Mouse (Mus musculus) gastrocnemius, adult 8-10 months (tissue): ENCODE measurements at regions not wholly inside any gene's neighbourhood (a gene's known extent, or its start where the extent isn't known, plus 50 kb on each side); places are given as distances from the start of the nearest gene placed in this dataset.
A peak's percentile ranks its signal among the peaks of the same experiment; 100 is the strongest.

ENCODE experiments used
- DNase-seq, 2 experiments: peaks; one replicate each; pipeline ENCODE4 v3.0.0; 2022; ENCODE audit warnings: low spot score in 2 of 2

DNA sequence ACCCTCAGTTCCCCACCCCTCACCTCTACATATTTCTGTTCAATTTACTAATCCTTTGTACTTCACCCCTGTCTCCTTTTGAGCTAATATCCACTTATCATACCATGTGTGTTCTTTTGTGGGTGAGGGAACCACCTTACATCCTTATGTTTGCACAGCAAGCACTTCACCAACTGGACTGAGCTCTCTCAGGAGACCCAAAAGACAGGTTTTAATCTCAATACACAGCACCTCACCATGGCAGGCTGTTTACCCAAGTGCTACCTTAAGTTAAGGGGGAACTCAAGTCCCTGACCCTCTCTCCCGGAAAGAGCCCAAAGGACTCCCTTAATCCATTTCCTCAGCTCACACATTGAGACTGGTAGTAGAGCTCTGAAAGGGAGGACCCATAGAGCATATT lies 62.3 kb upstream of the Agr3 start:
- DNase-seq, result no peak

DNA sequence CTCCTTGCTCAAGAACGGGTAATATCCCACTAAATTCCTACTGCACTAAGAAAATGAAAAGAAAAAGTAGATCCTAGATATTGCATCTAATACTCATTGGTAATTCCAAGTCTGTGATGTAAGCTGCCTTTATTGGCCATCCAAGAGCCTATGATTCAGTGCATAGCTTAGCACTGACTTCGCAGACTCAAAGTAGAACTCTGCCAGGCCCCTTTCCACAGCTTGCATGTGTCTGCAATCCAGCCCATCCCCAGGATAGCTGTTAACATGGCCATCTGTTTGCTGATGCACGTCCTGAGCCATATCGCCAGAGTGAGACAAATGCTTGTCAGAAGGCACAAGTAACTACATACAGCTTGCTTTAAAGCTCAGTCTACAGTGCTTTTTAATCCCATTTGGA lies 72.3 kb upstream of the Agr3 start:
- peak in 1 of 2 experiments; percentile 6 for DNase-seq

DNA sequence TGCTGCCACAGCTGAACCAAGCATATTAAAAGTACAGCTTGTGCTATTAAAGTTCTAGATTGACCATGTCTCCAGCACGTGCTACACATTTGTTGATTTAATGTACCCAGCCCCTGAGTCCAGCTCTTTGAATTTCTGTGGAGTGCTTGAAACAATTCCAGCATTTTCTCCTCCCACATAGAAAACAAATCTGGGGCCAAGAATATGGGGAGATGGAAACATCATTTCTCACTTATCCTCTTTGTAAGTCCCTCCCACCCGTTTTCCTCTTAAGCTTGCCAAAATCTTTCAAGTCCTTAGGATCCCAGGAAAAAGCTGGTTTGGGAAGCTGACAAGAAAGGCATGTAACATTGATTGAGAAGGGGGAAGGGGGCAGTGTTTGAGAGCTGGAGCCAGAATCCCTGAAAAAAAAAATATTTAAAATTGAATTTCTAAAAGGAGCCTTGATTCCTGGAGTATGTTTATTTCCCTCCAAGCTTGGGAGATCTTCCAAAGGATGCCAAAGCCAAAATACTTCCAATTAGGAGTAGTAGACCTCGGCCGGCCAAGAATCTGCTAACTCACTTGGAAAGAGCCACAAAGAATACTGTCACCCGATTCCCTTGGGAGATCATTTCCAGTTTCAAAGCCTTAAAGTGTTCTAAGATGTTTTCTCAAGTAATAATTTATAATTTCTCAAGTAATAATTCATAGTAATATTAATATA lies 78.4 kb upstream of the Agr3 start:
- DNase-seq, result no peak

DNA sequence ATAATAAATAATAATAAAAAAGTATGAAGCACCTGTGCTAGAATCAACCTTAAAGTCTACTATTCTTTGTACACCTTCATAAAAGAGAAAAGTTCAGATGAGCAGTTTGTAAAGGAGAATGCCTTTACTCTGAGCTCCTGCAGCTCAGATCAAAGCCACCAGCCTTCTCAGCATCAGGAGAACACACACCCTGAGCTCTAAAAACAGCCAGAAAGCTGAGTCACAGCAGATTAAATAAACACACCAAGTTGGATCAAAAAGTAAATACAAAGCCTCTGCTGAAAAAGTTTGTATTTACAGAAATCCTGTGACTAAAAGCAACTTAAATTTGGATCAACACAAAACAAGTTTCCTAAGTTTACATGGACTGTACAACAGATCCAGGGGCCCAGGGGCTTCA lies 88.5 kb upstream of the Agr3 start:
- DNase-seq, result no peak

DNA sequence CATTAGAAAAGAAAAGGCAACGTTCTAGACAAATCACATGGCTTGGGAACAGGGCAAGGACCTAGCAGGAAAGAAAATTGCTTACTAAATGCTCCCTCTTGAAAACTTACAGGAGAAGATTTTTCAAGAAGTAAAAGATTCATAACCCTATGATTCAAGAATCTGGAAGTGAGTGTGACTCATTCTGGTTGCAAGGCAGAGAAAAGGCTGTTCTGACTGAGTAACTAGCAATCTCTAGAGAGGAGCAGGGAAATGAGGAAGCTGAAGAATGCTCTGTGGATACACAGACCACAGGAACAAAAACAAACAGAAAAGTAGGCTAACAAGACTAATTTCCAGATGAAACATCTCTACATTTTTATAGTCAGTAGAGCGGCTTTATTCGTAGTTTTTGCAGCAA lies 92.1 kb upstream of the Agr3 start:
- no peak for DNase-seq

DNA sequence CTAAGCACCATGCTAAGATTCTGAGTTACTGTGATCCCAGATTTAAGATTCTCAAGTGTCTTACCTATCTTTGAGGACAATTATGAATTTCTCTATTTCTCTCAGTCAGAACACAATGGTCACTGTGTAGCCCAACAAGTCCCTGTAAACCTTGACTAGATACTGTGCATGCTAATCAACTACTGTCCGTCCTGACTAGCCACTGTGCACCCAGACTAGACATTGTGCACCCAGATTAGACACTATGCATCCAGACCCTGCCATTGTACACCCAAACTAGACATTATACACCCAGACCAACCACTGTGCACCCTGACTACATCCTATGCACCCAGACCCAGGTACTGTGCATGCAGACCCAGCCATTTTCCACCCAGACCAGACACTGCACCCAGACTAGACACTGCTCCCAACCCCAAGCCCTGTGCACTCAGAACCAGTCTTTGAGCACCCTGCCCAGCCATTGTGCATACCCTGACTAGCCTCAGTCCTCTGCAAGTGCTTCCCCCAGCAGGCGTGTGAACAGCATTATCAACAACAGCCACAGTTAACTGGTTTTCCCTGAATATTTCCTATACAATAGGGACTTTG lies 93.4 kb upstream of the Agr3 start:
- DNase-seq, result no peak

DNA sequence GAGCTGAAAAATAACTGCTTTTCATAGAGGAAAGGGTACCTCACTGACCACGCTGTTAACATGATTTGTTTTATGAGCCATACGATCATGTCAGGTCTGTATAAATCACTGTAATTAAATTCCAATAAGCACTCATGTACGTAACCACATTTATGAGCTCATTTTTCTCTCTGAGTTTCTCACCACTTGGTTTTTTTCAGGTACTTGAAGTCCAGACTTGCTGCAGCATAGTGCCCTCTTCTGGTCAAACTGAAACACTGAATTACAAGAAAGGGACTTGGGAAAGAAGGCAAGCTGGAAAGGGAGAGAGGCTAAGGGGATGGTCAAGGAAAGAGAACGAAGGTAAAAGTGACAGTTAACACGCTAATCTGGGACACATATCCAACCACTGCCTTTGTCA lies 94.2 kb upstream of the Agr3 start:
- DNase-seq, result no peak

DNA sequence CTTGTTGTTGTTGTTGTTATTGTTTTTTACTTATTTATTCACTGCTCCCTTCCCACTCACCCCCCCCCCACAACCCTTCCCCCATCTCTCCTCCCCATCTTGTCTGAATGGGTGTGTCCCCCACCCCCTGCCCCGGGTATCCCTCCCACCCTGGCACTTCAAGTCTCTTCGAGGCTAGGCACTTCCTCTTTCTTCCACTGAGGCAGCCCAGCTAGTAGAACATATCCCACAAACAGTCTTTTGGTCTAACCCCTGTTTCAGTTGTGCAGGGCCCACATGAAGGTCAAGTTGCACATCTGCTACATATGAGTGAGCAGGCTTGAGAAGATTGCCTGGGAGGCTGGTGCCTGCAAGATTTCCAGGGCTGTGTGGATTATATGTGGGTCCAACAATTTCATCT lies 97.6 kb upstream of the Agr3 start:
- no peak for DNase-seq

DNA sequence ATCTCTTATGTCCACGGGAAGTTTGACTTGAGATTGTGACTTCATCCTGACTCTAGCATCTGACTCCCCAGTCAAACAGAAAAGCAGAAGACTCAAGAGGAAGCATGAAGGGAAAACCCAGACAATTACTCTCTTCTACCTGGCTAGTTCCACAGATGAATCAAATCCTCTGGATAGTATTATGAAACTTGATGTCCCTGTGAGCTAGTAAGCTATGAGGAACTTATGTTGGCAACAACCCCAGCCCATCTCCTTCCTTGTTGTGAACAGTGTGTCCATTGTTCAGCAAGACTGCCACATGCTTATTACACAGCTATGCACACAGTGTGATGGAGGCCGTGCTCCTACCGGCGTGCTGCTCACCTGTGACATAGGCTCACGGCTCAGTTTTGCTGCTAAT lies 98.4 kb upstream of the Agr3 start:
- no peak for DNase-seq

DNA sequence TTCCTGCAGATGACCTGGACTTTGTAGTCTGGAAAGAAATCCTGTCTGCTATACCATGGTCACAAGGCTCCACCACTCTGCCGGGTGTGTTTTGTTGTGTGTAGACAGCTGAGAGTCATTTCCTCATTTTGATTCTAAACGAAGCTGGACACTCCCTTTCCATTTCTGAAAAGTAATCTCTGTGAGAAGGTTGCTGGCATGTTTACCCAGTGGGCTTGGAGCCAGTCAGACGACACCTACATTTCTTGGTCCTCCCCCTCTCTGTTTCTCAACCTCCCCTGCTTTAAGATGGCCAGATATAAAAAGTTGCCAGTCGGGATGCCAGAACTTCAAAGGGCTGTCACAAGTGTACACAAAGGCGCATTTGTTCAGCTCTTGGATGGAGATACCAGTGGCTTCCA lies 100.8 kb upstream of the Agr3 start:
- no peak for DNase-seq

DNA sequence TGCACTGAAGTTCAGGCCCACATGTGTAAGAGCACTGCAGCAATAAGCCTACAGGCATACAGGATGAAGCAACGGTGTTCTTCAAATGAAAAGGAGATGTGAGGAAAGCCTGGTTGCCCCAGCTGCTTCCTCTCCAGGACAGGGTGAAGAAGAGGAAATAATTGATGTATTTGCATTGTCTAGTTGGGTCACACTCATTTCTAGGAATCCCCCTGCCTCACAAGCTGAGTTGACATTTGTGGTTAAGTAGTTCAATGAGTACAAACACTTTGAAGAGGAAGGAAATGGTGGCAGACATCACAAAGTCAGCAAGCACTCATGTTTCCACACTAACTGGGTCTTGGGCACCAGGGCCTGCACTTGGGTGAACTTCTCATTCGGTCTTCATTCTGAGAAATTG lies 126.2 kb upstream of the Agr3 start:
- no peak for DNase-seq

DNA sequence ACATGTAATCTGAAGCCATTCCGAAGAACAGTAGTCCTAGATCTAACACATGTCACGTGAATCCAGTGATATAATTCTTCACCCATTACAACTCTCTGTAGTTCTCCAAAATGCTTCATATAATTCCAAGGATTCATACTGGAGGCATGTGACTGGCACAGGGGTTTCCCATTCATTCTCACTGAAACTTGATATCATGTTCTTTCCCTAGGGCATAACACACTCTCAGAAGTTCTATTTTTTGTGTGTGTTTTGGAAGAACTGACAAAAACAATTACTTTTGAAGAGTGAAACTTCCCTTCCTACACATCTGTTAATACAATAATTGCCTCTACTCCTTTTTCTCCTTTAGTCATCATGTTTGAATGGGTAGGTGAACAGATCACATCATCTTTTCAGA lies 150.0 kb upstream of the Agr3 start:
- DNase-seq, result no peak

DNA sequence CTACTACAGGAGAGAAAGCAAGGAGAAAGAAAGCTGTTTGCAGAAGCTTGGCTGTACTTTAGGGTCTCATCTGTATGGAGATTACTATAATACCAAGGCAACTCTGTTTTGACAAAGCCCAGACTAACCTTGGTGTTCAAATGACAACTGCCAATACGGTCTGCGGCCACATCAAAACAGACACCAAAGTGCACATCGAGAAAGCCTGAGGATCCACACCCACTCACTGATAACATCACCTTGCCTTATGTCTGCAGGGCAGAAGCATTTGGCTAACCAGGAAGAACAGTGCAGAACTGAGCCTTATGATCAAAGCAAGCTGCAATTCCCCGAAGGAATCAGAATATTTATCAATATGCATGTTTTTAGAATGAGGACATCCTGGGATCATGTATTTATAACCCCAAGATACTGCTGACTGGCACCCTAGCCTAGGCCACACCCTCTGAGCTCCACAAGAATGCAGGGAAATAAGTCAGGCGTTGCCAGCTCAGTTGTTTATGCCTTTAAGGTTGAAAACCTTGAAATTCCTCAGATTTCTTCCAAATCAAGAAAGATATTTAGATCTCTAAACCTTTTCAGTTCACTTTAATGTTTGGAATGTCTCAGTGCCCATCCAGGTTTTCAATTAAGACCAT lies 154.9 kb upstream of the Agr3 start:
- no peak for DNase-seq

DNA sequence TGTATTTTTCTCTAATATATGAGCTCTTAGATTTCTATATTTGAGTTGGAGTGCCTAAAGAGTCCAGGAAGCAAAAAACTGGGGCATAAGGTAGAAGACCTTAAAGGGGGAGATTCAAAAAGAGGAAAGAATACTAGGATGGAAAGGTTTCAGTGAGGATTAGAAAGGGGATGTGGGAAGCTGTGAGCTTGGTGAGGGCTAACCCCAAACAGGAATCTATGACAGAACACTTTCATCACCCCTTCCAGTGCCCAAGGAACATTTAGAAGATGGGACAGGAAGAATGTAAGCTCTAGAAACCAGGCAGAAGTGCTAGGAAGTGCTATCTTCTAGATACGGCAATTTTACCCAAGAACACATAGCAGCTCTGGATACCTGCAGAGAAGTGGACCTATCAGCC lies 166.5 kb upstream of the Agr3 start:
- no peak for DNase-seq

DNA sequence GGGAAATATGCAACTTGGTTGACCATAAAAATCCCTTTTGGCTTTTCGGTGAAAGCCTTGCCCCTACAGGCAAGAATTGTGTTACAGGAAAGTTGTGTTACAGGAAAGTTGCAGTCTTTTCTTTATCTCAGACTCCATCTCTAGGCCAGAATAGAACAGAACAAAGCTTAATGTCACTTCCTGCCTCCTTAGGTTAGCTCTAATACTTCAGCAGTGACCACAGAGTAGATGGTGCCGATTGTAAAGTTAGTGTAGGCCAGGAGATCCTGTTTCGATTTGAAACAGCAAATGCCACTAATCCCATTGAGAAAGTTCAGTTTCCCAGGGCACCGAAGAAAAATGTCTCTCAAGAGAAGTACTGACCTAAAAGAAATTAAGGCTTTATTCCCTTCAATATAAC lies 170.3 kb upstream of the Agr3 start:
- no peak for DNase-seq

DNA sequence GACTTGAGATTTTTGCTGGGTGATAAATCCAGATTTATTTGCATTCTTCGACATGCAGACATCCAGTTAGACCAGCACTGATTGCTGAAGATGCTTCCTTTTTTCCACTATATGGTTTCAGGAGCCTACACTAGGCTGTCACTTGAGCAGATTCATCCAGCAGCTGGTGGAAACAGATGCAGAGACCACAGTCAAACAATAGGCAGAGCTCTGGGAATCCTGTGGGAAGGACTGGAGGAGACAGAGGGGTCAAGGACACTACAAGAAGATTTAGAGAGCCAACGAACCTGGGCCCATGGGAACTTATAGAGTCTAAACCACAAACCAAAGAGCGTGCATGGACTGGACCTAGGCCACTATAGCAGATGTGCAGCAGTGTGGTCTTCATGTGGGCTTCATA lies 177.4 kb upstream of the Agr3 start:
- no peak for DNase-seq

DNA sequence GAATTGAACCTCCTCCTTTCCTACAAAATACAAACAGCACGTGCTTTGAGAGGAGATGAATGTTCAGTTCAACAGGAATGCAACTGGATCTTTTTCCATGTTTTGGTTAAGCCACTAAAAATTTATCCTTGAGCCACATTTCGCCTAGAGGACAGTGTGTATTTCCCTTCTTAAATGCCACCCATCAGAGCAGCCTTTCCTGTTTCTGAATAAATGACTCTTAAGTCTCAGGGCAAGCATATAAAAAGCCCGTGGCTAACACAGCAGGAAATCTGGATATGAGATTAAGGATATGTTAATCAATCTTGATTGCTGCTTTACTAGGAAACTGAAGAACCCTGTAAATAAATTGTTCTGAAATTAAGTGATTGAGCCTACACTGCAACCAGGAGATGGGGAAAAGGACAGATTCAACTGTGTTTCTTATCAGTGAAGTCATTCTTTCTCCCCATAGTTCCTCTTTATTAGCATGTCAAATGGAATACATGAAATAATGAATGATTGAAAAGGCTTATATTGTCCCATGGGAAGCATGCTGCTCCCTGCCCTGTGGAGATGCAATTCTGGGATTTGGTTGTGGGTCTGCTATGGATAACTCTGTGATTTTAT lies 178.6 kb upstream of the Agr3 start:
- no peak for DNase-seq

DNA sequence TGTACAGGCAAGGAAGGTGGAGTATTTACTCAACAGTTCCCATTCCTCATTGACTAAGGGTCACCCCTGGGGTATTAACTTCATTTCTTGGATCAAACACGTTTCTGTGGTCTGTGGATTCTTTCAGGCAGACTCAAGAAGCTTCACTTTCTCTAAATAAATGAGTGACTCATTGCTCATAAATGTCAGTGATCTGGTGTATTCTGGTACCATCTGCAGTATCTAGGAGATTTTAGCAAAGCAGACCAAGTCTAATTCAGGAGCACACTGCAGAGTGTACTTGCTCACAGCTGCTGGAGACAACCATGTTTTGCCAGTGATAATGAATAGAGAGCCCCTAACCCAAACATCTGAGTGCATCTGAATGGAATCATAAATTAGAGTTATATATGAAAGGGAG lies 182.7 kb upstream of the Agr3 start:
- no peak for DNase-seq

DNA sequence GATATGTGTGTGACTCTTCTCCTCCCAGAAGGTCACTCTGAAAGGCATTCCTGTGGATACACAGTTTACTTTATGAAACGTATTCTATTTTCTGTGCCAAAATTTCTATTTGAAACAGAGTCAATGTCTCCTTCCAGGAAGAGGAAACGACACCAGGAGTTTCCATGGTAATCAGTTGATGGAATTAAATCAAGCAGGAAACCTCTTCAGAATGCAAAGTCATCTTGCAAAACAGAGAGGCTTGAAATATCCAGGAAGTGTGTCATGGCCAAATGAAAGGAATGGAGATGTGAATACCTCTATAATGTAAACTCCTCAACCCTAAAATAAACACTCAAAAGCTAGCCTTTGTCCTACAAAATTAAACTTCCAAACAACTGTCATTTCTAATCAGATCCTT lies 189.0 kb upstream of the Agr3 start:
- no peak for DNase-seq

DNA sequence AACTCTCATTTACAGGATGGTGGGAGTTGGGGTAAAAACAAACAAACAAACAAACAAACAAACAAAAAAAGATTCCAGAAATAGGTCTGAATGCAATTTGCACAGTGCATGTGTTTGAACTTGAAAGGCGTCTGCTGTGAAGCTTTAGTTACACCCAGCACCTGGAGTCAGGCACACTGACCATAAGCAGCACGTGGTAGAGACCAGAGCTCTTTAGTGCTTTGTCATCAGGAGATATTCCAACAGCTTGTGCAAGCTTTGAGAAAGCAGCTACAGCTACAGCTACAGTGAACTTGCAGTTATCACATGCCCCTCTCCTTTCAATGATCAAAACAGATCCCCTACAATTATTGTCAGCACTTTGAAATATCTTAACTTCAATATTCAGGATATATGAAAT lies 190.4 kb upstream of the Agr3 start:
- no peak for DNase-seq

DNA sequence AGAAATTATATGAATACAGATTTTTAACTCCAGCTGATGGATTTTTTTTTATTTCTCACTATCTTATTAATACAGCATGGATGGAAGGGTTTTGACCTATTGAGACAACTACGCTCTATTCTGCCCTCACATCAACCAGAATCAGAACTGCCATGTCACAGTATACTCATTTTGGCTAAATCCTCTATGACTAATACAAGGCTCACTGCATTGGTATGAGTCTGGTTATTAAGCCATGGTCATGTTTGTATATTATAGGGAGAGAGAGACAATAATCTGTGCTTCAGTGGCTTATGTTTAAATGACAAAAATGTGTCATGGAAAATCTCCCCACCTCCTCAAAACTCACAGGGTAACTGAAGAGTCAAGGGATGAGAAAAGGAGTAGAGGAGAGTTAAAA lies 191.0 kb upstream of the Agr3 start:
- no peak for DNase-seq

DNA sequence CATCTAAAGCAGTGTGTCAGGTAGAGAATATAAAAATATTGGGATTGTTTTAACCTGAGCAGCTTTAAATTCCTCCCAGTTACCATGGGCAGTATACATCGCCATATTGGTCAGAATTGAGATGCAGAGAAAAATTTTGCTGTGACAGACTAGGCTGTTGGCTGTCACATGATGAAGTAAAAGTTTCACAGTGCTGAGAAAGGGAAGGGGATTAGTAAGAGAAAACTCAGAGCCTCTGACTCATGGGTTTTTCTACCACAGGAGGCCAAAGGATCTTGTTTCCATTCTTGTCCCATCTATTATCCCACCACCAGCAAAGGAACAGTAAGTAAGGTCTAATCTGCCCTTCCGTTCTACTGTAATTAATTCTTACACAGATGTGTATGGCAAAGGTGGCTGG lies 191.8 kb upstream of the Agr3 start:
- no peak for DNase-seq

DNA sequence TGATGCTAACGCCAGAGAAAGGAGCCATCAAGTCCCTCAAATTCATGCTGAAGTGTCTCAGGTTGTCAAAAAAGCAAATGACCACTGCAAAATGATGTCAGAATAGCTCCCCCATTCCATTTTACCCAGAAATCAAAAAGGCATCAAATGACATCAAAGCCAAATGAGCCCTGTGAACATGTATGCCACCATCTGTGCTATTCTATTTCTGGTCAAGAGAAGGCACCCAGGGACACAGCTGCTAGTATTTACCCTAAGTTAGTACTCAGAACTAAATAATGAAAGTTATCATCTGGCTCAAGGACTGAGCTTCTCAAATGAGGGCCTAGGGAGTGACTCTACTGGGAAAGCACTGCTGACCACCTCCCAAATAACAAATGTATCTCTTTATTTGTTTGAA lies 191.1 kb upstream of the Ahr start:
- DNase-seq, result no peak
